Mouse (Mus musculus) MEL-GATA-1-ER (cell line): ENCODE measurements around the gene Guca1a.

Experiments used
- DNase-seq: peaks from one replicate; pipeline ENCODE4 v3.0.0-alpha.2; 2012; ENCODE audit warnings: low read depth; ENCODE audit errors: extremely low read depth

The Guca1a gene

GRCm38 (mm10) chr17:47349721-47350319, 50.6 kb downstream of the Guca1a start:
- no peak for DNase-seq
